Mouse (Mus musculus): Measurements from ENCODE around the gene Serpina11. TPM values are rescaled to one million over a fixed set of nuclear protein-coding genes. Genes with fewer than 3 reads are reported as not detected.

The Serpina11 gene
- not detected for total RNA-seq (2021)
- long read RNA-seq, experiment 1: 0 reads
- long read RNA-seq, experiment 2: 0 reads

DNA sequence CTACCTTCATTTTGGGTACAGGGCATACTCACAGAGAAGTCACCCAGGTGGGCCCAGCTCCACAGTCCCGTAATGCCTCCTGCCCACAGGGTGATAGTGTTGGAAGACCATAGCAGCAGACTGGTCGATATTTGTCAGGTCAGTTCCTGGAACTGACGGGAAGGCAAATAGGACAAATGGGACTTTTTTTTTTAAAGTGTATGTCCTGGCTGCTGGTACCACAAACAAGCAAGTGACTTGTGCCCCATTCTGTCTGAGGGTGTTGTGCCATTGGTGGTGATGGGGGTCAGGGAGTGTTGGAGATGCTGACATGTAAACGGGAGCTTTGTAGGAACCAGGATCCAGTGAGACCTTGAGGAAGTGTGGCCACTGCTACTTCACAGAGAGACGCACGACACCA, at the start of gene Serpina11:
Gene Serpina11 (minus strand): TSS at position 101 of the 400 bp plus-strand sequence.
- no peak for DNase-seq (ENCODE audit: low spot score)

DNA sequence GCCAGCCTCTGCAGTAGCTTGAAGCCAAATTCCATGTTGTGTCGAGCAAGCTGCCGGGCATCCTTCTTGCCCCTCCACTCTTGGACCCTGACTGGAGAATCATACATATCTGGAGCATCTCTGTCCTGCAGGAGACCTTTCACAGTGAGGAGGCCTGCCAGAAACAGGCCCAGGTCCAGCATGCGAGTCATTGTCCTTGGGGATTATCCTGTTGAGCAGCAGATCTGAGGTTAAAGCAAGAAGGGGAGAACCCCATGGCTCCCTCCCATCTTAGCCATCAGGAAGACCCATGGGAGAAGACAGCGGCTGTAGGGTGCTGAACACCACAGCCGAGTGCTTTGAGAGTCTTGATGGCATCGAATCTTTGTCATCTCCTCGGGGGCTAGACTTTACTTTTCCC, 48.4 kb upstream of the Serpina11 start:
- DNase-seq (ENCODE audit: low spot score): no peak

DNA sequence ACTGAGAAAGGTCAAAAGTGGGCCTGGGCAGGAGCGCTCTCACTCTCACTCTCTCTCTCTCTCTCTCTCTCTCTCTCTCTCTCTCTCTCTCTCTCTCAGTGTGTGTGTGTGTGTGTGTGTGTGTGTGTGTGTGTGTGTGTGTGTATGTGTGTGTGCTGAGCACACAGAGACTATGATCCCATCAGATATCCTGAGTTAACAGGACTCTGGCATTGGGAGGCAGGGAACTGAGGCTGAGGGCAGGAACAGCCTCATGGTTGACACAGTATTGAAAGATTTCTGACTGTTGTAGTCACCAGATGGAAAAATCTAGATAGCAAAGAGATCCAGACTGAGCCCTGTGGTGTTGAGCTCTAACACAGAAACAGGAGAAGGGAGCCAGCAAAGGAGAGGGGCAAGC, 44.0 kb upstream of the Serpina11 start:
- DNase-seq (ENCODE audit: low spot score): no peak

DNA sequence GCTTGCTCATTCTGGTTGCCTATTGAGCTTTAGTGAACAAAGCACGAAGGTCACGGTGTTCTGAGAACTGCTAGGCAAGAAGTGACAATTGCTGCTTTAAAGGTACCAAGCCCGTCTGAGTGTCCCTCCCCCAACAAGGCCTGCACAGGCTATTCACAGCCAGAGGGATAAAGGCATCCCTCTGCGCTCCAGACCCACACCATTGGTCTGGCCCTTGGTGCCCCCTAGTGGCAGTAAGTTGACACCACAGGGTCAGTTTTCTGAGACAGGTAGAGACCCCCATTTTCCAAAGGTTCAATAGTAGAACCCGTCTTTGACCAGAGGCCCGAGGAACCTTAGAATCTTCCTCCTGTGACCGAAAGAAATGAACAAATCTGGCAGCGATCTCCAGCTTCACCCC, 40.2 kb upstream of the Serpina11 start:
- no peak for DNase-seq (ENCODE audit: low spot score)

DNA sequence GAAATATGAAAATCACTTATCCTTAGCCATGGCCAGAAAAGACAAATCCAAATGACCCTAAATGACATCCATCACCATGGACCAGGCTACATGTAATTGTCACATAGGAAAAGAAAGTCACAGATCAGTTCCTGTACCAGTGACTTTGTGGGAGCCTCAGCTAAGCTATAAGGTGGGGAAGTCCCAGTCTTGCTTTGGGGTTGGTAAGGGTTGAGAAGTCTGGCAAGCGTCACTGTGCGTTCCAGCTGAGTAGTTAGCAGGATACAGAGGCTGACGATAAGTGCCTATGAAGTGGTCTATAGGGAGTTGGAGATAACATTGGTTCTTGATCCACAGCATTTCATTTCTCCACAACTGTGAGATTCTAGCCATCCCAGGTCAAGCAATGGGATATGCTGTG, 25.5 kb upstream of the Serpina11 start:
- no peak for DNase-seq (ENCODE audit: low spot score)

DNA sequence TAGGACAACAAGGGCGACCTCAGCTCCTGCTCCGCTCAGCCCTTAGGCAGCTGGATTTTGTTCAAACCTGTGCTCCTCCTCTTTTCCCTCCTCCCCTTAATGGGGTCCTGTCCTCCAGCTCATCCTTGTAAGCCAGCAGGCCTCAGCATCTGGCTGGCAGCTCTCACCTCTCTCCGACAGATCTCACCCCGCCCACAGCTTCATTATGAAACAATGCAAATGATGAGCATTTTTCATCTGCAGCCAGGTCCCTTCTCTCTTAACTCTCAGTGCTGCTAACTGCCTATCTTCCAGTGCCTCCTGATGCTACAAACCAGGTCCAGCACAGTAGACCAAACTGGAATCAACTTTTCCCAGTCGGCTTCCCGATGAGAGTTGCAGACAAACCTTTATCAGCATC, 23.9 kb upstream of the Serpina11 start, which contains the start of gene Serpina9:
Gene Serpina9 (minus strand): TSS at position 136 of the 400 bp plus-strand sequence.
- no peak for DNase-seq (ENCODE audit: low spot score)

DNA sequence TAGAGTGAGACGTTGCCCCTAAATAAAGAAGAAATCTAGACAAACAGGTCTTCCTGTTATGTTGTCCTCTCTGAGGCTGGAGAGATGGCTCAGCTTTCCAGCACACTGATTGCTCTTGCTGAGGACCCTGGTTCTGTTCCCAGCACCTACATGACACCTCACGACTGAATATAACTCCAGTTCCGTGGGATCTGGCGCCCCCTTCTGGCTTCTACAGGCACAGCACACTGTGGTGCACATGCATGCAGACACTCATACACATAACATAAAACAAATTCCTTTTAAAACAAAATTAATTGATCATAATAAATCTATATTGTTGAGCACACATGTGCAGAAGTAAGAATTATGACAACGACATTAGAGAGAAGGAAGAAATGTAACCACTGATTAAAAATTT, 14.9 kb upstream of the Serpina11 start:
- no peak for DNase-seq (ENCODE audit: low spot score)

DNA sequence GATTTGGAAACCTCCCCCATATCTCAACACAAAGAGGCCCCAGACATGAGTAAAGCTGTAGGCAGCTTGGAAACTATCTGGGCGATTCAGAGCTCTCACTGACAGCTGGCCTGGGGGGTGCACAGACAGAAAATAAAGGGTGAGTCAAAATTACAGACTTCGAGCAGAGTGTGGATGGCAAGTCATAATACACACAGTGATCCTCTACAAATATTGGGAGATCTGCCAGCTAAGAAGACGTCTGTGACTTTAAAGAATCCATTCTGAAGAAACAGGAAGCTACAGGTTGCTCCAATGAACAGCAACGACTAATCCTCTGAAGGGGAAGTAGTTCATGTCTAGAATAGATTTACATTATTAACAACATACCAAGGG, 13.5 kb upstream of the Serpina11 start:
- no peak for DNase-seq (ENCODE audit: low spot score)

DNA sequence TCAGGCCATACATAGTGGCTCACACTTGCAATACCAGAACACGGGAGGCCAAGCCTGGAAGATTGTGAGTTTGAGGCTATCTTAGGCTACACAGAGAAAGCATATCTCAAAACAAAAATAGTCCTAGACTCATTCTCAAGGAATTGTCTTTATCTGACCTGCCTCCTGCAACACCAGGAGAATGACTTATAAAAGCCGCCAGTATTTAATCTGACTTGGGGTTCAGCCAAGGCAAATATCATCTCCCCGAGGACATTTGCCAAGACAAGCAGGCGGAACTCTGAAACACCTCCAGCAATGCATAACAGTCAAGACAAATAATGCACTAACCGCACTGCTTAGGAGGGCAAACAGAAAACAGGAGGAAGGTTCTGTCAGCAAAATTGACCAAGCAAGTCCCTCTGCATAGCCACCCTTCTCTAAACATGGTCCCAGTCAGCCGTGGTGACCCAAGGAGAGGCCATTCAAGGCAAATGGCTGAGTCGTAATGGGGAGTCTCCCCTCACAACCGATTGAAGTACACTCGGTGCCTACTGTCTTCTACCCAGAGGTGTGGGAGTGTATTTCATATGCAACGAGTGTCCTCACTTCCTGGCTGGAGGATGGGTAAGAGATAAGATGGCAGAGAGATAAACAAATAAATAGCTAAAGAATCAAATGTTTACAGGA, 12.9 kb upstream of the Serpina11 start:
- DNase-seq (ENCODE audit: low spot score): peak; percentile 15

DNA sequence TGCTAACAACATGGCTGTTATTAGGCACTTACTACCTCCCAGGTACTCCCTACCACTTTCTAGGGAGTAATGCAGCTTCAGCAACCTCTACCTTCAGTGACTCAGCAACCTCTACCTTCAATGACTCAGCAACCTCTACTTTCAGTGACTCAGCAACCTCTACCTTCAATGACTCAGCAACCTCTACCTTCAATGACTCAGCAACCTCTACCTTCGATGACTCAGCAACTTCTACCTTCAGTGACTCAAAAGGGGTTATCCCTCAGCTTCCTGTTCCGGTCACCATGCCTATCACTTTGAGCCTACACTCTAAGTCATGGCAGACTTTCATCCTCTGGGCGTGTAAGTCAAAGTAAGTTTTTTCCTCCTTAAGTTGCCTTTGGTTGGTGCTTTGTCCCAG, 10.8 kb upstream of the Serpina11 start:
- DNase-seq (ENCODE audit: low spot score): no peak

DNA sequence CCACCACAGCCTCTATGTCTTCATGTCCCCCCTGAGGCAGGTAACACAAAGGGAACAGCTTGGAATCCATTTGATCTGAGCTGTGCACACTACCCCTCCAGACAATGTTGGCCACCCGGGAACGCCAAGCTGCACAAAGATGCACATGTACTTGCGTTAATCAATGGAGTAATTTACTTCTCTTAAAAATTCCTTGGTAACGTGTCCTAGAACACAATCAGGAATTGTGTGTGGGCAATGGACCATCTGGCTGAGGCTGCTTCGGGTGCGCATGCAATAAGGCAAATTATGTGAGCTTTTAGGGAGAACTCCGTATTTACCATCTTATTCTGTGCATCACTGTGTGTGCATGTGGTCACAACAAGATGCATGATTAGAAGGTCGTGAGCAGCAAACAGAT, 9.9 kb upstream of the Serpina11 start:
- DNase-seq (ENCODE audit: low spot score): no peak

DNA sequence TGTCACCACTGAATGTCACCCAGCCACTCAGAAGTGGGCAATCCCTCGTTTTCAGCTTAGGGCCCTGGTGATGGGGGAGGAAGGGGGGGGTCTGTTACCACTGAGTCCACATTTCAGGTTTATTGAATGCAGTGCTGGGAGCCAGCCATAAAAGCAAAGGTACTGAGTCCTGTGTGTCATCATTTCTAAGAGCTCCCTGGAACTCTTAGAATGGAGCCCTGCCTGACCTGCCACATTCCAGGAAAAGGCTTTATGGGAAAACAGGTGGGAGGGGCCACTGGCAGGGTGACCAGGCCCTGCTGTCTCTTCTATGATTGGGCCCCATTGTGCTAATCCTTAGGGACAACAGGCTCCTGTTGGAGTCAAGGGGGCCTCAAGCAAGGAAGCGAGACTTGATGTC, 6.8 kb upstream of the Serpina11 start:
- no peak for DNase-seq (ENCODE audit: low spot score)

DNA sequence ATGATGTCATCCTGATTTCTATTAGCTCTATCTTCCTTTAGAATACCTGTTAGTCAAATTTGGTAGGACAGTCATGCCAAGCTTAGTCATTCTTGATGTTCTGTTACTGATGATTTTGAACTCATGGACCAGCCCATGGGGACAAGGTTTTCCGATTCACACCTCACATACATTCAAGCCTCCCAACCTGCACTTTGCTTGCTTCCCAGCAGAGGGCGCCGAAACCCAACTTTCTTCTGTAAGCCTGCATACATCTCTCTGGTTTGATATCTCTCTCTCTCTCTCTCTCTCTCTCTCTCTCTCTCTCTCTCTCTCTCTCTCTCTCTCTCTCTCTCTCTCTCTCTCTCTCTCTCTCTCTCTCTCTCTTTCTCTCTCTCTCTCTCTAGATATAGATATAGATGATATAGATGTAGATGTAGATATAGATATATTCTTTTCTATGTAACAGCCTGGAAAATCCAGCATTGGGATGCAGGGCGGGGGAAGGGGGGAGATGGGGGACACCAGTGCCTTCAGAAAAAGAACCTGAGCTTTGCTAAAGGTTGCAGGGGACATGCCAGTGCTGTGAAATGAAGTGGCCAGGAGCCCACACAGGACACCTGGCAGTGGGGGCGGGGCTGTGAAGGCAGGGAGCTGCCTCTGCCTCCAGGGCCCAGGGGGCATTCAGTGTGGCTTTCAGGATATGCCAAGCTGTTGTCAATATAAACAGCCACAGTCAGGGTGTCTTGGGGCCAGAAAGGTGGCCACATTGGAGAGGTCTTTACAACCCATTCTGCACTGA, 5.7 kb upstream of the Serpina11 start:
- peak; percentile 47 for DNase-seq (ENCODE audit: low spot score)

DNA sequence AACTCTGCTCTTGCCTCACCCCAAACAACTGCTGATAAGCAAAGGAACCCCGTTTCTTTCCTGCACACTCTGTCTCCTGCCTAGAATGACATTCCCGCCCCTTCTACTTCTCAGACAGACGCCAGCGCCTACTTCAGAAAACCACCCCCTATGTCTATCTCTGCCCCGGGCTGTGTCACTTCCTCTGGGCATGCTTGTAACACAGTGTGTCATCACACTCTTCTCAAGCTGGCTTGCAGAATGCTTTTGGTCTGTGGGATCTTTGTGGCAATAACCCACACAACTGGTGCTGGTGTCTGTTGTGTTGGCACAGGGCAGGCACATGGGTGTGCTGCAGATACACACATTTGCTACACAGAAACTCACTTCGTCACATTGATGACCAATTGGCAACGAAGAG, 3.2 kb upstream of the Serpina11 start:
- DNase-seq (ENCODE audit: low spot score): no peak

DNA sequence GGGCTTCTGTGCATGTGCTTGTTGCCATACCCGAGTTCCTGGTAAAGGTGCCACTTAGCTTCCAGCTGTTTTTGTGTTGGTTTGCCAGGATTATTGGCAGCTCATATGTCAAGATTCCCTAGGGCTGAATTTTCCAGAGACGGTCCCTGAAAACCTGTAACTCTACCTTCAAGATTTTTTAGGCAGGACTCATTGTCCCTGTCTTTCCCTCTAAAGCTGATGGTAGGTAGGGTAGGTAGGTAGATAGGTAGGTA, 316 bp downstream of the Serpina11 start:
- no peak for DNase-seq (ENCODE audit: low spot score)

DNA sequence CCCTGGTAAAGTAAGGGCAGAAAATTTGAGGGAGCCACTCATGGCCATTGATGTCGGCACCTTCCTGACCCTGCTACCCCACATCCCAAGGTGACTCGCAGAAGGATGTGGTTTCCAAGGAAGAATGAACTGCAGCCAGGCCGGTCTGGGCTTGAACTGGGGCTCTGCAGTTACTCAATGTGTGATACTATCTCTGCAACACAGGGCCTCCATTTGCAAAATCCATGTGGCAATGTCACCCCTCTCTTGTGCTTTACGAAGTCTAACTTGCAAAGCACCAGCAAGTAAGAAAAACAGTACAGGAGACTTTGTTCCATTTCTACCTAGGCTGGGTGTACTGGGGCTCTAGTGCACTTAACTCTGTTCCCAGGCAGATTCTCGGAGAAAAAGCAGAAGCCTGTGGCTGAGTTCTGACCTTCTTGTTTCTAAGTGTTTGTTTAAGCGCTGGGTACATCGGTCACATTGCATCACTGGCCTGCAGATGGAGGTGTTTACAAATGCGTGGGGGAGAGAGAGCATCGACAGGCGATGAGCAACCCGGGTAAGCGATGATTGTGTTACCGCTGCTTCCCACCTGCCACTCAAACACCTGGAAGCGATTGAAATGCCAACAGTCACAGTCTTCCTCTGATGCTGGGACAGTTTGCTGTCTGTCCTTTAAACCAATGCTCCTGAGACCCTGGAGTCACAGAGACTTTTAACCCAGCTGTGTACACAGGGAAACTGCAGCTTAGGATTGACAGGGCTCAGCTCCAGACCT, 823 bp downstream of the Serpina11 start:
- DNase-seq (ENCODE audit: low spot score): no peak

DNA sequence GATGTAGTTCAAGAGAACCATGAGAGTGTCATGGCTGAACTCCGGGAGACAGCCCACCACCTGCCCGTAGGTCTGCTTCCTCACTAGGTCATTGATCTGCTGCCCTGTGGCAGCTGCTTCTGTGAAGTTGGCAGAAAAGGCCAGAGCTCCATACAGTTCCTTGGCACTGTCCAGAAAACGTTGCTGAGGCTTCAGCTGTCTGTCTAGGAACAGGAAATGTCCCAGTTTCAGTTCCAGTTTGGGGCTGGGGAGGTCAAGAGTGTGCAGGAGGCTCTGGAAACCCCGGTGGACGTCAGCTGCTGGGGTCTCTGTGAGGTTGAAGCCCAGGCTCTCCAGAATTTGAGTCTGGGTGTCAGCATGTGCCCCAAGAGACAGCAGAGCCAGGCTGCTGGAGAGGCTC, 3.9 kb downstream of the Serpina11 start:
- DNase-seq (ENCODE audit: low spot score): no peak

DNA sequence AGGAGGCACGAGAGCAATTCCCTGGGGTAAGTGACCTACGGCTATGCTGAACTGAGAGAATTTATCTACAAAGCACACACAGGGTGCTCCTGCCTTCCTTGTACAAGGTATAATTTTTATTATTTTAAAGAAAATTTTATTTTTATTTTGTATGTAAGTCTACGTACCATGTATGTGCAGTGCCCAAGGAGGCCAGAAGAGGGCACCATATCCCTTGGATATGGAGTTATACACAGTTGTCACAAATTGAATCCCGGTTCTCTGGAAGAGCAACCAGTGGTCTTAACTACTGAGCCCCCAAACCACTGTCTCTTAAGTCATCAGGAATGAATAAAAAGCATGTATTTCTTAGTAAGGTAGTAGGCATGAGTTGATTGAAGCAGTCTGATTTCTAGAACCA, 4.8 kb downstream of the Serpina11 start:
- DNase-seq (ENCODE audit: low spot score): no peak

DNA sequence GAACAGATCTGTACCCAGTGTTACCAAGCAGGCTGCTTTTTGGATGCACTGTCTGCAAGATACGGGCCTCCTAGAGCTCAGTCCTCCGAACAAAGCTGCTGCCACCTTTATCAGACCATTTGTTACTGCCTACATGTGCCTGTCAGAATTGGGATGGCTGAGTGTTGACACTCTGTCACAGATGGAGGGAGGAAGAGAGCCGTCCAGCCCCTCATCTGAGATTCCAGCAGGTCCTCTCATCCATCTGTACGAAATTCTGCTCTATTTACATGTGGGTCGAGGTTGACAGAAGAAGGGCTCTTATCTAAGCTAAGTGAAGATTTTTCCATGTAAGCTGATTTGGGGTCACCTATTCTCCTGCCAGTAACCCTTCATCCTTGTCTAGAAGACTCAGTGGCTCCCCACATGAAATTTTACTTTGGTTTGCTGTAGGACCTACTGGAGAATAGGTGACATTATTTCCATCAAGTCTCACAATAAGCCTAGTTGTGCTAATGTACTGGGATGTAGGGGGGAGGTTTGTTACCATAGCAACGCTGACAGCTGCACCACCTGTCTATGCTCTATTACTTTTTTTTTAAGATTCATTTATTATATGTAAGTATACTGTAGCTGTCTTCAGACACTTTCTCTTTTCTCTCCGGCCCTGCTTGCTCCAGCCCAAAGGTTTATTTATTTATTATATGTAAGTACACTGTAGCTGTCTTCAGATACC, 8.0 kb downstream of the Serpina11 start:
- no peak for DNase-seq (ENCODE audit: low spot score)

DNA sequence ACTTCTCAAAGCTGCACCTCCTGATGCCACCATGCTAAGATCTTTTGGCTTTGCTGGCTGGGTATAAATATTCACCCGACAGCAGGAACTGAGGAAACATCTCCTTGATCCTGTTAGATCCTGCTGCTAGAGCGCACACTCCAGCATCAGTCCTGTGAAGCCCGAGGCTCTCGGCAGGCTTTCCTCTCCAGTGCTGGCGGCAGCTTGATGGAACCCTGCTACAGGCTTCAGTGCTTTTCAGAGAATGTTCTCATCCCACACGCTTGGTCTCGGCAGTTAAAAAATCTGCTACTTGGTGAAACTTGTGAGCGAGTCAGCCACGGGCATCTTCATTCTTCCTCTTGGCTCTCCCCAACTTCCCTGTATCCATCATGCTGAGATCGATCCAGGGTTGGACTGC, 11.5 kb downstream of the Serpina11 start:
- no peak for DNase-seq (ENCODE audit: low spot score)

DNA sequence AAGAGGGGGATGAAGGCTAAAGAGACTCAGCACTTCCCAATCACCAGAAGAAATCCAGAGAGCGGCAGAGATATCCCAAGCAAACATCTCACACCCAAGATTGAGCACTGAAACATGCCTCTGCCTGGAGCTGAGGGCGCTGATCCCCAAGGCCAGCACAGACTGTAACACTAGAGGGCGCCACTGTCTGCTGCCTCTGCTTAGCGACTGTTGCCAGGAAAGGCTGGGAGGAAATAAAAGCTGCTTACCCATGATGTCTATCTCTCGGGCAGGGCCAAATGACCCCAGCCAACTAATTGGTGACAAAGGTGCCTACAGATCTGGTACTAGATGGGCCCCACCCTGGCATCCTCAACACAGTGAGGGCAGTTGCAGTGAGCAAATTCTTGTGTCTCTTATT, 11.9 kb downstream of the Serpina11 start:
- DNase-seq (ENCODE audit: low spot score): no peak

DNA sequence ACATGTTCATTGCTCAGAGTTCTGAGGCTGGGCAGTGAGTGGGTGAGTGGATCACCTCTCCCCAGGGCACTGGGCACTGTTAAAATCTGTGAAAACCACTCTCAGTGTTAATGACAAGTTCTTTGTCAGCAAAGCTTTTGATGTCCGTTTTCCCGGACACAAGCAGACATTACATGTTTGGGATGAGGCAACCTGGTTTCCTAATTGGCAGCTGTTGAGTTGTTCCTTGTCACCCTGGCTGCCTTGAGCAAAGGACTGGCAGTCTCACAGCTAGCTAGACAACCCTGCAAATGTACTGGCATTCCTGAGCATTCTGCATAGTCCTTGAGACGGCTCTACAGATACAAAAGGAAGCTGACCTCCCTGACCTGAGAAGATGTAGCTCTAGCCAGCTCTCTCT, 12.7 kb downstream of the Serpina11 start:
- DNase-seq (ENCODE audit: low spot score): no peak
